Mouse (Mus musculus) C2C12 (cell line): ENCODE measurements around the gene B3gnt2. TPM values are rescaled to one million over a fixed set of nuclear protein-coding genes. Genes with fewer than 3 reads are reported as not detected.

ENCODE experiments used
- H3K27me3 ChIP-seq: one replicate; pipeline ENCODE4 v1.6.1; 2011; ENCODE audit not compliant: control insufficient read depth, insufficient read depth, insufficient read length
- H3K36me3 ChIP-seq: one replicate; pipeline ENCODE4 v1.6.1; 2011; ENCODE audit not compliant: control insufficient read depth, insufficient read depth
- H3K4me3 ChIP-seq: one replicate; pipeline ENCODE4 v1.5.1; 2011; ENCODE audit warnings: mild to moderate bottlenecking, control low read depth; ENCODE audit not compliant: poor library complexity, insufficient read depth, severe bottlenecking
- H3K79me2 ChIP-seq: one replicate; pipeline ENCODE4 v1.6.1; 2011; ENCODE audit not compliant: control insufficient read depth, insufficient read depth
- H3K79me3 ChIP-seq: one replicate; pipeline ENCODE4 v1.6.1; 2011; ENCODE audit warnings: low read depth, control low read depth
- H3ac ChIP-seq: one replicate; pipeline ENCODE3; 2011; ENCODE audit warnings: low read depth; ENCODE audit not compliant: control insufficient read depth, insufficient read length
- CEBPB ChIP-seq: IDR thresholded peaks from one replicate; pipeline ENCODE4 v1.6.1; 2011; ENCODE audit warnings: low read depth, mild to moderate bottlenecking, control low read depth, moderate library complexity
- CTCF ChIP-seq: IDR thresholded peaks from one replicate; pipeline ENCODE4 v1.5.1; 2011; ENCODE audit not compliant: control insufficient read depth, insufficient read depth, insufficient read length
- FOSL1 ChIP-seq: IDR thresholded peaks from one replicate; pipeline ENCODE4 v1.8.0; 2011; ENCODE audit warnings: mild to moderate bottlenecking, low read length; ENCODE audit not compliant: poor library complexity, insufficient read depth, severe bottlenecking
- MAX ChIP-seq: IDR thresholded peaks from one replicate; pipeline ENCODE4 v1.6.1; 2011; ENCODE audit warnings: mild to moderate bottlenecking, control low read depth
- MYOD1 ChIP-seq: IDR thresholded peaks from one replicate; pipeline ENCODE4 v1.6.1; 2011; ENCODE audit warnings: low read depth; ENCODE audit not compliant: control insufficient read depth, insufficient read length
- MYOG ChIP-seq: IDR thresholded peaks from one replicate; pipeline ENCODE4 v1.6.1; 2011; ENCODE audit not compliant: control insufficient read depth, insufficient read length; ENCODE audit errors: extremely low read depth
- USF1 ChIP-seq: IDR thresholded peaks from one replicate; pipeline ENCODE4 v1.6.1; 2011; ENCODE audit warnings: low read depth, mild to moderate bottlenecking, control low read depth, moderate library complexity
- polyA plus RNA-seq: library from polyadenylated mRNA; unstranded; fragments of >200 nt; fragmentation: generic; extraction: Trizol; gene quantifications from one replicate; pipeline ENCODE4 v1.2.1, GENCODE M21; 2012; ENCODE audit warnings: missing spikeins

B3gnt2 gene
- polyA plus RNA-seq, 1 experiment = 10.8 TPM

DNA sequence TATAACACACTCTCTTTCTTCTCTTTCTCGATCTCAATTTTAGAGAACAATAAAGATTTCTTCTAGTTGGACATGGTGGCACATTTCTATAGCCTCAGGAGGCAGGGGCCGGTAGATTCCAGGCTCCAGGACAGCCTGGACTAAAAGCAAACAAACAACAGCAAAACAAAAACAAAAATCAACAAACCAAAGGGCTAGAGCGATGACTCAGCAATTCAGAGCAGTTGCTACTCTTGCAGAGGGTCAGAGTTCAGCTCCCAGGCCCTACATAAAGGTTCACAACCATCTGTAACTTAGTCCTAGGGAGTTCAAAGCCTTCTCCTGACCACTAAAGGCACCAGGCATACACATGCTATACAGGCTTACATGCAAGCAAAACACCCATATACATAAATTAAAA, 82.2 kb downstream of the B3gnt2 start:
- Histone ChIP-seq H3K27me3 (no peaks in the 10 kb centered on the region), H3K79me3 (no peaks in the 10 kb centered on the region)
- TF ChIP-seq MYOD1 = no peak
- TF ChIP-seq USF1 = no peak
- no peak for TF ChIP-seq MAX
- TF ChIP-seq MYOG = no peak
- no peak for TF ChIP-seq FOSL1
- no peak for TF ChIP-seq CTCF
- TF ChIP-seq CEBPB = no peak

DNA sequence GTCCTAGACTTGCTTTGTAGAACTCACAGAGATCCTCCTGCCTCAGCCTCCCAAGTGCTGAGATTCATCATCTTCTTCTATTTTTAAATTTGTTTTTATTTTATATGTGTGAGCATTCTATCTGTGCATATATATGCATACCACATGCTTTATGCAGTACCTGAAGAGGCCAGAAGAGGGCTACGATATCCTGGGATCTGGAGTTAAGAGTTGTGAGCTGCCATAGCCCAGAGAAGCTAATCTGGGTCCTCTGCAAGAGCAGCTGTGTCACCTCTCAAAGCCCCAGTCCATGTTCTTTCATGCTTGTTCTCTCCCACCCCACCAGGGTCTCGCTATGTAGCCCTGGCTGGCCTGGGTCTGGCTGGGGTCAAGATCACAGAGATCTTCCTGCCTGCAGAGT, 83.2 kb downstream of the B3gnt2 start:
- TF ChIP-seq CTCF = no peak
- Histone ChIP-seq H3K27me3 (no peaks in the 10 kb centered on the region), H3K79me2 (no peaks in the 10 kb centered on the region), H3K36me3 (no peaks in the 10 kb centered on the region), H3K4me3 (no peak overlapping the region), H3ac (no peak overlapping the region), H3K79me3 (no peaks in the 10 kb centered on the region)

More for the DNA sequence above, 82.2 kb downstream of the B3gnt2 start:
- Histone ChIP-seq H3K4me3 (no peak overlapping the region), H3ac (no peak overlapping the region), H3K36me3 (no peaks in the 10 kb centered on the region), H3K79me2 (no peaks in the 10 kb centered on the region)

DNA sequence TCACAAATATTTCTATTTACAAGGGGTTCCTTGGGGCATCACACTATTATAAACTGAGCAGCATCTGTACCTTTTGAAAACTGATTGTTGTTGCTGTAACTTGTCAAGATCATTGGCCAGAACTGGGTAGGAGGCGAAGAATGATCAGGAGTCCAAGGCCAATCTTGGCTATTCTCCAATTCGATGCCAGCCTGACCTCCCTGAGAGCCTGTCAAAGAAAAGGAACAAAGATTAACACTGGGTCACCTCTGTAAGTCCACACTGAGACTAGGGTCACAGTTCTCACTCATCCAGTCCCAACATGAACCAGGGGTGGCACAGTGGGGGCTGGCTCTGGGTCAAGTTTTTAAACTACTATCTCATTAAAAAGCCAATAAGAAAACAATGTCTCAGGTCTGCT, 85.9 kb downstream of the B3gnt2 start:
- Histone ChIP-seq H3K79me2 (no peaks in the 10 kb centered on the region), H3K27me3 (no peaks in the 10 kb centered on the region)

DNA sequence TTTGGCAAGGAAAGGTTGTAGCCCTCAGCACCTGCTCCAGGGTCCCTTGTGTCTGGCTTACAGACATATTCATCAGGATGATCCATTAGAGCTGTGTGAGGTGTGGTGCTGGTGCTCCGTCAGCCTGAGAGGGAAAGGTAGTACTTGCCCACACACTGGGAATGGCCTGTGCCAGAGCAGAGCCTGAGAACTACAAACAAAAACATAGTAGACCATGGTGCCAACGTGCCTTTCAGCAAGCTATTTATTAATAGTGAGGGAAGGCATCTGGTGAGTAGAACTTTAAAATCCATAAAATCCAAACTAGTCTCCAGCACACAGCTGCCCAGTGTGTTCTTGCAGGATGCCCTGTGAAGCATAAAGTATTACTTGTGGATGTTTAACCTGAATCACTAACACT, 94.5 kb downstream of the B3gnt2 start:
- Histone ChIP-seq H3K36me3 (no peaks in the 10 kb centered on the region), H3K4me3 (no peak overlapping the region), H3K79me2 (no peaks in the 10 kb centered on the region), H3ac (no peak overlapping the region), H3K27me3 (no peaks in the 10 kb centered on the region), H3K79me3 (no peaks in the 10 kb centered on the region)
- no peak for TF ChIP-seq CTCF
- TF ChIP-seq MYOG = no peak
- TF ChIP-seq FOSL1 = no peak

More for the DNA sequence above, 85.9 kb downstream of the B3gnt2 start:
- Histone ChIP-seq H3K4me3 (no peak overlapping the region), H3ac (no peak overlapping the region), H3K36me3 (no peaks in the 10 kb centered on the region), H3K79me3 (no peaks in the 10 kb centered on the region)
- no peak for TF ChIP-seq FOSL1
- TF ChIP-seq MYOD1 = no peak
- TF ChIP-seq CTCF = no peak
- TF ChIP-seq USF1 = no peak
- TF ChIP-seq CEBPB = no peak
- no peak for TF ChIP-seq MAX

DNA sequence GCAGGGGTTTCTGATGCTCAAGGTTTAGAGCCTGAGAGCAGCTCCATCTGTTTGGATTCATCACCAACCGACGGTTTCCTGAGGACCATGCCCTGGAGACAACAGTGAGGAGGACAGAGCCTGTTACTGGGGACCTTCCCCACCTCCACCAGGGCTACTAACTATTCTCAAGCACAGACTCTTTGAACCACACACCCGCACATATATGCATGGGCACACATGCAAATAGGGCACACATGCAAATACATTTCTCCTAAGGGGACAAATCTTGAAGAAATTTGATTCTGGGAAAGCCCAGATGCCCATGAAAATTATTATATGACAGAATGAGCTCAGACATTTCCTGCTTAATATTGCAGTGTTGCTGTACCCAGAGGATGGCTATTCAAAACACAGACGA, 95.3 kb downstream of the B3gnt2 start:
- no peak overlapping the region for H3ac ChIP-seq

DNA sequence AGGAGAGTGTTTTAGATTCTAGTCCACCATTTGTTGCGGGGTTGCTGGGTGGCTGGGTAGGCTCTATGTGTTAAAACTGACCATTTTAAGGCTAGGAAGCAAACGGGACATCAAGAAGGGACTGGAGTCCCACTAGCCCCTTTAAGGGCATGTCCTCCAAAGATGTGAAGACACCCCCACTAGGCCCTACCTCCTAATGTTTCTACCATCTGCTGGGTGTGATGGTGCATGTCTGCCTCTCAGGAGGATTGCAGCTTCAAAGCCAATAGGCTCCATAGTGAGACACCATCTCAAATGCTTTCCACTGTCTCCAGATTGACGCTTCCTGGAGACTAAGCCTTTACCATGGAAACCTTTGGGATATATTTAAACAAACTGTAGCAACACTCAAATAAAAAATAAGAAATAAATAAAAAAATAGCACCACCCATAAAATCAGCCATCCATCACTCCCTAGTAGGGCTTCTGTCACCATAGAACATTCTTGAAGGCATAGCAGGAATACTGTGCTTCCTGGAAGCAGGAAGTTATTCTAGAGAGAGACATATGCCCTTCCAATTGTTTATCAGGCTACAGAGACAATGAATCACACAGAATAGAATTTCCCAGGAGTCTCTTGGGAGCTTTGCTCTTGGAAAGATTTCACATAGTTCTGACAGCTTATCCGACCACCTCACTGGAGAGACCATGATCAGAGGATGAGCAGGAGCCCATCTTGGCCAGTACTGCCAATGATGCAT, 97.0 kb downstream of the B3gnt2 start:
- no peaks in the 10 kb centered on the region for H3K27me3 ChIP-seq
- no peaks in the 10 kb centered on the region for H3K36me3 ChIP-seq
- H3ac ChIP-seq = no peak overlapping the region
- TF ChIP-seq MAX (no peak), MYOG (no peak), MYOD1 (no peak), FOSL1 (no peak), USF1 (no peak), CEBPB (no peak), CTCF (no peak)
- H3K79me2 ChIP-seq = no peaks in the 10 kb centered on the region
- H3K79me3 ChIP-seq = no peaks in the 10 kb centered on the region
- H3K4me3 ChIP-seq = no peak overlapping the region

More for the DNA sequence above, 95.3 kb downstream of the B3gnt2 start:
- Histone ChIP-seq H3K27me3 (no peaks in the 10 kb centered on the region), H3K4me3 (no peak overlapping the region), H3K36me3 (no peaks in the 10 kb centered on the region), H3K79me3 (no peaks in the 10 kb centered on the region), H3K79me2 (no peaks in the 10 kb centered on the region)
- TF ChIP-seq MYOG (no peak), CEBPB (no peak), MAX (no peak), USF1 (no peak), MYOD1 (no peak), FOSL1 (no peak), CTCF (no peak)
